Mouse (Mus musculus): ENCODE data around the gene Prss53.

DNA sequence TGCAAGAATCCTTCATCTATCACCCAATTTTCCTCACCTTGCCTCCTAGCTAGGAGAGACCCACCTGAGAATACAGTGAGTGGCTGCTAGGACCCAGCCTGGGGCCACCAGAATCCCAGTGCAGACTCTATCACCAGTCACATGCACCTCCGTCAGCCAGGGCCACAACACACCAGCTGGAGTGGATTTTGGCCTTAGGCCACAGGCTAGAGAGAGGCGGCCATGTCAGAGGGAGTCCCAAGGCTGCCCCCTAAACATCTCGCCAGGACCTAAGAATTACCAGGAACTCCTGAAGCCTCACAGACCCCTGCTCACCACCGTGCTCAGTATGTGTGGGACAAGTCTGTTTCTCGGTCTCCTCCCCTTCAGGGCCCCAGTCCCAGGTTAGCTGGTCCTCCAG lies 43.3 kb upstream of the Prss53 start:
- TF ChIP-seq TAL1 (IDR thresholded peaks at IDR 0.05; ENCODE audit: low read length) (no peak), GATA1 (IDR thresholded peaks at IDR 0.05; ENCODE audit: low read length) (no peak)
